Mouse (Mus musculus): ENCODE results near the gene Pcbp3. TPM values are rescaled to one million over a fixed set of nuclear protein-coding genes. Genes with fewer than 3 reads are reported as not detected.
"Not testable (repeated sequence)": the region's sequence is repeated elsewhere in the genome, so short reads cannot be mapped to it uniquely, and the experiment has no call there.

Pcbp3 gene
- total and polyA plus RNA-seq, 3 experiments: not detected

DNA sequence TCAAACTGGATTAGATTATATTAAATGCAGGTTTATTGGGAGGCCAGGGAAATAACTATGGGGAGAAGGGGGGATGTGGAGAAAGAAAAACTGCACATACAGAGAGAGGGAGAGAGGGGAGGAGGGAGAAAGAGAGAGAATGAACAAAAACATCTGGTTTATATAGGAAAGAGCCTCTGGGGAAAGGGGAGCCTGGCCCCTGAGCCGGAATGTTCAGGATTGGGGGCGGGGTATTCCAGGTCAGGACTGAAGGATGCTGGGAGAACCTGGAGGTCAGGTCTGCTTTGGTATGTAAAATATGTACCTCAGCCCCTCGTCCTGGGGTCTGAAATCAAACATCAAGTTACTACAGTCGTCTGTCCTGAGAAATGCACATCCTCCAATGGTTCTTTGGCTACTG, 15.0 kb upstream of the Pcbp3 start:
- TF ChIP-seq POLR2A (IDR thresholded peaks at IDR 0.05; ENCODE audit: low read depth, low read length) (no peak), IRF4 (IDR thresholded peaks at IDR 0.05; ENCODE audit: low read depth, low read length) (no peak), JUND (conservative IDR thresholded peaks at IDR 0.05; ENCODE audit: low read depth, low read length) (no peak), POLR2AphosphoS2 (IDR thresholded peaks at IDR 0.05; ENCODE audit: low read depth, low read length) (no peak), MAZ (IDR thresholded peaks at IDR 0.05; ENCODE audit: low read depth, low read length) (no peak), NELFE (IDR thresholded peaks at IDR 0.05; ENCODE audit: low read depth, low read length) (no peak), ZNF384 (IDR thresholded peaks at IDR 0.05; ENCODE audit: low read depth, low read length) (no peak), EP300 (IDR thresholded peaks at IDR 0.05; ENCODE audit: low read length) (no peak), GABPA (IDR thresholded peaks at IDR 0.05; ENCODE audit: insufficient replicate concordance, low read depth, low read length) (no peak), PAX5 (IDR thresholded peaks at IDR 0.05; ENCODE audit: low read length) (no peak), CHD2 (IDR thresholded peaks at IDR 0.05; ENCODE audit: low read length) (no peak), RCOR1 (conservative IDR thresholded peaks at IDR 0.05; ENCODE audit: low read depth, low read length) (no peak), ZMIZ1 (IDR thresholded peaks at IDR 0.05; ENCODE audit: low read depth, low read length) (no peak), USF2 (conservative IDR thresholded peaks at IDR 0.05; ENCODE audit: low read depth, low read length) (no peak), TCF12 (IDR thresholded peaks at IDR 0.05; ENCODE audit: low read depth, low read length) (no peak), KAT2A (IDR thresholded peaks at IDR 0.05; ENCODE audit: insufficient replicate concordance, low read length) (no peak), MXI1 (IDR thresholded peaks at IDR 0.05; ENCODE audit: low read depth, low read length) (no peak)
- in situ Hi-C loops (cut with MboI; ENCODE audit: low pct_ligation_motif_present, low pct_unique_long_range_greater_than_20kb, low sequenced_read_pairs): no loop called here
- Histone ChIP-seq H3K27me3 (replicated peaks) (peaks cover 47% of the 10 kb centered on the region), H3K27ac (ENCODE audit: insufficient read depth, low read depth) (no peak overlapping the region), H3K36me3 (replicated peaks in 1 of 2; ENCODE audit: control insufficient read depth in 1 of 2, insufficient read depth in 1 of 2, low read length in 1 of 2) (no peaks in the 10 kb centered on the region), H3K9me3 (replicated peaks; ENCODE audit: low read length) (no peaks in the 10 kb centered on the region), H3K4me3 (replicated peaks in 1 of 3; ENCODE audit: low read depth in 2 of 3, low read length in 2 of 3, poor library complexity in 1 of 3) (no peak overlapping the region), H3K4me1 (ENCODE audit: control insufficient read depth in 1 of 2, insufficient read depth in 2 of 2) (no peaks in the 10 kb centered on the region), H3K4me2 (ENCODE audit: insufficient read depth, low read depth, poor library complexity, severe bottlenecking) (no peak overlapping the region), H3K79me2 (replicated peaks; ENCODE audit: control insufficient read depth, extremely low read depth, insufficient read depth, poor library complexity, severe bottlenecking) (no peaks in the 10 kb centered on the region), H3K9ac (ENCODE audit: insufficient read depth, low read depth) (no peak overlapping the region)
- DNase-seq (ENCODE audit: extremely low read depth): no peak
- dilution Hi-C loops (cut with MboI; ENCODE audit: extremely low pct_ligation_motif_present, extremely low pct_unique_long_range_greater_than_20kb, low sequenced_read_pairs): no loop called here

DNA sequence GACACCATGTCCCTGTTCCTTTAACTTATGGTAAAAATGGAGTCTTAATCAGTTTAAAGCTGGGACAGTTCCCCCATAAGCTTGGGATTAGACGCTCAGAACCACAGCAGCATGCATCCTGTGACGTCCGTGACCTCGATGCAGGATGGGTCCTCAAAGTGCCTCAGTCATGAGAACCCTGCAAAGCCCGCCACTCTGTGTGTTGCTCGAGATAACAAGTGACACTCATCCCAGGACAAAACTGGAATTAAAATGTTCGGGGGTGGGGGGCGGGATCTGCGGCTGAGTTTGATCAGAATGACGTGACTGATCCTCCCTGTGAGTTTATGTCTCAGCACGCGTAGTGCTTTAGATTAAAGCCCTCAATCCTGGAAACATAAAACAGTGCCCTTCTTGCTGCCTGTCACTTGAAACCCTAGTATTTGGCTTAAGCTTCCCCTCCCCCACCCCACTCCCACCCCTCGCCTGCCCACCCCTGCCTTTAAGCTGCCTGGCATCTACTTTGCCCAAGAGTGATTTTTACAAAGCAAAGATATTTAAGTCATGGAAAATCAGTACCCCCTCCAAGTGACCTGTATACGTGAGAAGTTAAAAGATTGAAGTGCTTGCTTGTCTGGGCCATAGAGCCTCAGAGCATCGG, 12.2 kb upstream of the Pcbp3 start:
- H3K9me3 ChIP-seq (replicated peaks; ENCODE audit: low read length): no peaks in the 10 kb centered on the region
- H3K79me2 ChIP-seq (replicated peaks; ENCODE audit: control insufficient read depth, extremely low read depth, insufficient read depth, poor library complexity, severe bottlenecking): no peaks in the 10 kb centered on the region
- no peak for TF ChIP-seq MAFK (IDR thresholded peaks at IDR 0.05; ENCODE audit: insufficient replicate concordance, low read length)
- TF ChIP-seq USF1 (IDR thresholded peaks at IDR 0.05; ENCODE audit: low read depth, low read length): no peak
- TF ChIP-seq GABPA (IDR thresholded peaks at IDR 0.05; ENCODE audit: insufficient replicate concordance, low read depth, low read length): no peak
- TF ChIP-seq HCFC1 (IDR thresholded peaks at IDR 0.05; ENCODE audit: low read depth, low read length): no peak
- no peak for TF ChIP-seq ZMIZ1 (IDR thresholded peaks at IDR 0.05; ENCODE audit: low read depth, low read length)
- TF ChIP-seq CHD2 (IDR thresholded peaks at IDR 0.05; ENCODE audit: low read length): no peak
- TF ChIP-seq JUN (IDR thresholded peaks at IDR 0.05; ENCODE audit: insufficient read depth, low read depth, low read length): no peak
- TF ChIP-seq ETS1 (conservative IDR thresholded peaks at IDR 0.05; ENCODE audit: low read depth, low read length): no peak
- TF ChIP-seq KAT2A (IDR thresholded peaks at IDR 0.05; ENCODE audit: insufficient replicate concordance, low read length): no peak
- no peak for TF ChIP-seq USF2 (conservative IDR thresholded peaks at IDR 0.05; ENCODE audit: low read depth, low read length)
- no peak for TF ChIP-seq ZKSCAN1 (IDR thresholded peaks at IDR 0.05; ENCODE audit: borderline replicate concordance, low read depth, low read length)
- TF ChIP-seq EP300 (IDR thresholded peaks at IDR 0.05; ENCODE audit: low read length): no peak
- no peaks in the 10 kb centered on the region for H3K36me3 ChIP-seq (replicated peaks in 1 of 2; ENCODE audit: control insufficient read depth in 1 of 2, insufficient read depth in 1 of 2, low read length in 1 of 2)
- no peak for DNase-seq (ENCODE audit: extremely low read depth)
- H3K27me3 ChIP-seq (replicated peaks): peaks cover 37% of the 10 kb centered on the region
- no peaks in the 10 kb centered on the region for H3K4me1 ChIP-seq (ENCODE audit: control insufficient read depth in 1 of 2, insufficient read depth in 2 of 2)
- no peak overlapping the region for H3K9ac ChIP-seq (ENCODE audit: insufficient read depth, low read depth)
- no peak overlapping the region for H3K27ac ChIP-seq (ENCODE audit: insufficient read depth, low read depth)
- dilution Hi-C loops (cut with MboI; ENCODE audit: extremely low pct_ligation_motif_present, extremely low pct_unique_long_range_greater_than_20kb, low sequenced_read_pairs): no loop called here
- in situ Hi-C loops (cut with MboI; ENCODE audit: low pct_ligation_motif_present, low pct_unique_long_range_greater_than_20kb, low sequenced_read_pairs): no loop called here
- no peak overlapping the region for H3K4me3 ChIP-seq (replicated peaks in 1 of 3; ENCODE audit: low read depth in 2 of 3, low read length in 2 of 3, poor library complexity in 1 of 3)
- no peak overlapping the region for H3K4me2 ChIP-seq (ENCODE audit: insufficient read depth, low read depth, poor library complexity, severe bottlenecking)

GRCm38 (mm10) chr10:76972318-76972717, 10.6 kb upstream of the Pcbp3 start:
- H3K36me3 ChIP-seq (replicated peaks in 1 of 2; ENCODE audit: control insufficient read depth in 1 of 2, insufficient read depth in 1 of 2, low read length in 1 of 2); H3K79me2 ChIP-seq (replicated peaks; ENCODE audit: control insufficient read depth, extremely low read depth, insufficient read depth, poor library complexity, severe bottlenecking); H3K4me3 ChIP-seq (replicated peaks in 1 of 3; ENCODE audit: low read depth in 2 of 3, low read length in 2 of 3, poor library complexity in 1 of 3); in situ Hi-C loops (cut with MboI; ENCODE audit: low pct_ligation_motif_present, low pct_unique_long_range_greater_than_20kb, low sequenced_read_pairs); H3K4me1 ChIP-seq (ENCODE audit: control insufficient read depth in 1 of 2, insufficient read depth in 2 of 2); H3K9me3 ChIP-seq (replicated peaks; ENCODE audit: low read length); H3K9ac ChIP-seq (ENCODE audit: insufficient read depth, low read depth); dilution Hi-C loops (cut with MboI; ENCODE audit: extremely low pct_ligation_motif_present, extremely low pct_unique_long_range_greater_than_20kb, low sequenced_read_pairs); H3K27ac ChIP-seq (ENCODE audit: insufficient read depth, low read depth); H3K4me2 ChIP-seq (ENCODE audit: insufficient read depth, low read depth, poor library complexity, severe bottlenecking): not testable (repeated sequence)
- peaks cover 32% of the 10 kb centered on the region for H3K27me3 ChIP-seq (replicated peaks)
- peak; percentile 6 for DNase-seq (ENCODE audit: extremely low read depth)

All from CH12.LX (cell line).